Comparison of ENCODE assay signal across 8 mouse cellular contexts in the genomic region with DNA sequence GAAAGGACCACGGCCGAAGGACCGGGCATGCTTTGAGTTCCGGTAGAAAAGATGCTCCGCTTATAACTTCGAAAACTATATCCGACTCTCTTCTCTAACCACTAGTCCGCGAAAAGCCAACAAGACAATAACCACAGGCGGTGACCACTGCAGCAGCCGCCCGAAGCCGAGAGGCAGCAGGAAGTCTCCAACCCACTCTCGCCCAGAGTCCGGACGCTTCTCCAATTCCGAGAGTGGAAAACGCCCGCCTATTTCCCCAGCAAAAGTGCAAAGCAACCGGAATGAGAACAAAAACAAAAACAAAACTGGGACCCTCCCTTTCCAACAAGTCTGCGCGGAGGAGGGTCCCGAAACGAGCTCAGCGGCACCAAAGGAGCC. TPM values are rescaled to one million over a fixed set of nuclear protein-coding genes. Genes with fewer than 3 reads are reported as not detected.
DNase-seq lines count a peak whose midpoint lies in the region; ATAC-seq and TF ChIP-seq lines count a peak whose summit lies in the region.

No protein-coding gene starts in this region.

- no peak for DNase-seq in heart, postnatal 0 days (ENCODE audit: low spot score)
- DNase-seq in heart, adult 9 months (ENCODE audit: low spot score in 2 of 2) = no peak
- no peak for DNase-seq in midbrain, embryonic 10.5 days (ENCODE audit: low spot score)
- no peak for DNase-seq in cerebellum, postnatal 36 days
- DNase-seq in layer of hippocampus, adult 11-12 months (ENCODE audit: low spot score) = no peak
- no peak for DNase-seq in right cerebral cortex, adult 18-20 months

- no peak for TF ChIP-seq POLR2A in bone marrow macrophage, adult 2 months (IDR thresholded peaks at IDR 0.05; ENCODE audit: borderline replicate concordance, low read depth, low read length)

- peak overlapping the region; percentile 89 for H3K27ac ChIP-seq in heart, postnatal 0 days (ENCODE audit: low read depth)
- H3K27ac ChIP-seq in bone marrow macrophage, adult 2 months (ENCODE audit: insufficient read depth, low read depth, low read length) = 0 out of 2 replicates have a peak overlapping the region, but pooled peaks have one; percentile 11
- peak overlapping the region; percentile 96 for H3K27ac ChIP-seq in hindbrain, embryonic 15.5 days (replicated peaks)
- peak overlapping the region; percentile 96 for H3K27ac ChIP-seq in midbrain, embryonic 10.5 days (replicated peaks)

- no peak for TF ChIP-seq CTCF in heart, postnatal 0 days (IDR thresholded peaks at IDR 0.05; ENCODE audit: low read depth)
- TF ChIP-seq CTCF in bone marrow macrophage, adult 2 months (IDR thresholded peaks at IDR 0.05; ENCODE audit: low read depth, low read length) = no peak

- H3K4me1 ChIP-seq in heart, postnatal 0 days (ENCODE audit: control insufficient read depth, insufficient read depth) = peaks cover 9% of the 10 kb centered on the region
- H3K4me1 ChIP-seq in bone marrow macrophage, adult 2 months (ENCODE audit: control insufficient read depth, insufficient read depth, low read length) = peaks cover 12% of the 10 kb centered on the region
- peaks cover 21% of the 10 kb centered on the region for H3K4me1 ChIP-seq in hindbrain, embryonic 15.5 days (replicated peaks)
- peaks cover 23% of the 10 kb centered on the region for H3K4me1 ChIP-seq in midbrain, embryonic 10.5 days

- H3K9ac ChIP-seq in heart, postnatal 0 days (replicated peaks; ENCODE audit: low read depth, low read length) = peak overlapping the region; percentile 80
- H3K9ac ChIP-seq in hindbrain, embryonic 15.5 days = peak overlapping the region; percentile 80

- peak overlapping the region; percentile 81 for H3K4me2 ChIP-seq in heart, postnatal 0 days (ENCODE audit: low read depth, low read length)
- H3K4me2 ChIP-seq in hindbrain, embryonic 15.5 days = peak overlapping the region; percentile 88

- H3K9me3 ChIP-seq in heart, postnatal 0 days (replicated peaks; ENCODE audit: control insufficient read depth, low read length) = no peaks in the 10 kb centered on the region
- no peaks in the 10 kb centered on the region for H3K9me3 ChIP-seq in hindbrain, embryonic 15.5 days
- H3K9me3 ChIP-seq in midbrain, embryonic 10.5 days (replicated peaks) = no peaks in the 10 kb centered on the region

- no peak for TF ChIP-seq EP300 in heart, postnatal 0 days (IDR thresholded peaks at IDR 0.05; ENCODE audit: low read depth)

- WGBS in heart, postnatal 0 days = 1% methylated on average over 25 of the region's 25 CpGs
- WGBS in hindbrain, embryonic 15.5 days = 1% methylated on average over 25 of the region's 25 CpGs
- 1% methylated on average over 25 of the region's 25 CpGs for WGBS in midbrain, embryonic 10.5 days

- H3K36me3 ChIP-seq in heart, postnatal 0 days (replicated peaks; ENCODE audit: control insufficient read depth, insufficient read depth, low read length) = peaks cover 6% of the 10 kb centered on the region
- peaks cover 4% of the 10 kb centered on the region for H3K36me3 ChIP-seq in hindbrain, embryonic 15.5 days
- H3K36me3 ChIP-seq in midbrain, embryonic 10.5 days = peaks cover 7% of the 10 kb centered on the region

- H3K27me3 ChIP-seq in heart, postnatal 0 days (ENCODE audit: control insufficient read depth, insufficient read depth, low read length) = no peaks in the 10 kb centered on the region
- no peaks in the 10 kb centered on the region for H3K27me3 ChIP-seq in hindbrain, embryonic 15.5 days
- no peaks in the 10 kb centered on the region for H3K27me3 ChIP-seq in midbrain, embryonic 10.5 days (ENCODE audit: low read depth, poor library complexity, severe bottlenecking)

- ATAC-seq in heart, postnatal 0 days (ENCODE audit: insufficient read depth, low read depth) = no peak
- ATAC-seq in hindbrain, embryonic 15.5 days (ENCODE audit: low FRiP score, low read depth) = no peak

- peak overlapping the region; percentile 97 for H3K4me3 ChIP-seq in heart, postnatal 0 days (ENCODE audit: low read depth, low read length)
- peak overlapping the region; percentile 80 for H3K4me3 ChIP-seq in bone marrow macrophage, adult 2 months (ENCODE audit: insufficient read depth, low read length)
- peak overlapping the region; percentile 87 for H3K4me3 ChIP-seq in hindbrain, embryonic 15.5 days
- peak overlapping the region; percentile 98 for H3K4me3 ChIP-seq in midbrain, embryonic 10.5 days

RNA-seq across cellular contexts. Expression of a gene that starts 0.5 kb away (rescaled TPM):
- total RNA-seq in heart, postnatal 0 days (2014; rRNA removed; ENCODE audit: low replicate concordance) = 6.4 and 10.4 TPM in 2 replicates
- polyA plus RNA-seq in heart, postnatal 0 days (2015; fragmentation: Nextera tagmentation; extraction: Ambion mirVana) = 5.1 and 5.4 TPM in 2 replicates
- polyA plus RNA-seq in bone marrow macrophage, adult 2 months (2012; ENCODE audit: insufficient read depth, insufficient read length, missing spikeins) = 20.7 and 24.7 TPM in 2 replicates
- polyA plus RNA-seq in hindbrain, embryonic 15.5 days (2015; fragmentation: Nextera tagmentation; extraction: Ambion mirVana) = 15.7 and 17.8 TPM in 2 replicates
- 17.5 and 20.1 TPM in 2 replicates for polyA plus RNA-seq in midbrain, embryonic 10.5 days (2016; fragmentation: Nextera tagmentation; extraction: Ambion mirVana)

Comparison
In these comparisons a context has a peak if more than half of its experiments do, and no peak if none do; other contexts are left out.
1. H3K27ac ChIP-seq: peak in every context shown above with its lines; median percentile 96 in hindbrain, embryonic 15.5 days; 96 in midbrain, embryonic 10.5 days; 89 in heart, postnatal 0 days; 11 in bone marrow macrophage, adult 2 months.